Mouse (Mus musculus) CH12.LX (cell line): ENCODE data around the gene Kdelr1.

Source experiments
- CHD1 ChIP-seq: IDR thresholded peaks from 2 replicates; pipeline ENCODE4 v1.6.1; 2012; ENCODE audit warnings: low read depth, low read length, improper control_type of control experiment, inconsistent platforms
- CHD2 ChIP-seq: IDR thresholded peaks from 2 replicates; pipeline ENCODE4 v1.6.1; 2011; ENCODE audit warnings: low read length, improper control_type of control experiment
- CTCF ChIP-seq, 2 experiments: IDR thresholded peaks in 1 of 2; conservative IDR thresholded peaks in 1 of 2; 2 replicates each; pipeline ENCODE4 v1.5.1; 2011 to 2012; ENCODE audit warnings: low read depth in 2 of 2, low read length in 2 of 2, improper control_type of control experiment in 1 of 2, inconsistent platforms in 1 of 2, mild to moderate bottlenecking in 1 of 2, moderate library complexity in 1 of 2
- ELF1 ChIP-seq: IDR thresholded peaks from 2 replicates; pipeline ENCODE4 v1.6.1; 2014; ENCODE audit warnings: low read depth, mild to moderate bottlenecking, inconsistent platforms, low read length, improper control_type of control experiment
- MAX ChIP-seq: IDR thresholded peaks from 2 replicates; pipeline ENCODE4 v1.6.1; 2011; ENCODE audit warnings: low read length, improper control_type of control experiment
- MXI1 ChIP-seq: IDR thresholded peaks from 2 replicates; pipeline ENCODE4 v1.6.1; 2011; ENCODE audit warnings: mild to moderate bottlenecking, low read depth, low read length, improper control_type of control experiment
- POLR2A ChIP-seq: IDR thresholded peaks from 2 replicates; pipeline ENCODE4 v1.6.1; 2011; ENCODE audit warnings: low read depth, mild to moderate bottlenecking, improper control_type of control experiment, low read length
- ZC3H11A ChIP-seq: IDR thresholded peaks from 2 replicates; pipeline ENCODE4 v1.6.1; 2012; ENCODE audit warnings: low read depth, mild to moderate bottlenecking, inconsistent platforms, low read length, improper control_type of control experiment

GRCm38 (mm10) chr7:45833924-45834323 is 38.6 kb upstream of the Kdelr1 start:
- TF ChIP-seq MXI1 (no peak), ELF1 (no peak), POLR2A (no peak), CHD2 (no peak), CTCF (conservative IDR thresholded peaks at IDR 0.05 in 1 of 2, IDR thresholded peaks at IDR 0.05 in 1 of 2; ENCODE audit: low read depth in 2 of 2, low read length in 2 of 2) (no peak), MAX (no peak), ZC3H11A (no peak), CHD1 (no peak)
